Mouse (Mus musculus) heart, adult 2 months (tissue): ENCODE measurements around the gene Bcas3.
A peak's percentile ranks its signal among the peaks of the same experiment; 100 is the strongest.

Source experiments
- CTCF ChIP-seq: fragments of 200-600 bp; IDR thresholded peaks from 2 replicates; pipeline ENCODE4 v1.8.1; 2022; ENCODE audit warnings: antibody characterized with exemption, mild to moderate bottlenecking, moderate library complexity
- POLR2A ChIP-seq: fragments of 200-500 bp; IDR thresholded peaks from 2 replicates; pipeline ENCODE4 v1.6.1; 2011; ENCODE audit warnings: mild to moderate bottlenecking, low read depth, low read length, control low read depth; ENCODE audit not compliant: insufficient read depth

GRCm38 (mm10) chr11:85830901-85831341 is 478.0 kb downstream of the Bcas3 start:
- TF ChIP-seq CTCF (peak; percentile 56), POLR2A (no peak)
